Mouse (Mus musculus): ENCODE measurements around the gene Wdr13.

GRCm38 (mm10) chrX:8145153-8145991 is 12.7 kb upstream of the Wdr13 start, which contains the start of gene Rbm3:
- TF ChIP-seq EP300 (IDR thresholded peaks at IDR 0.05; ENCODE audit: low read depth) (no peak), CTCF (IDR thresholded peaks at IDR 0.05; ENCODE audit: low read depth) (no peak)
